Mouse (Mus musculus) gastrocnemius, adult 2 months (tissue): ENCODE results near the gene Elmo1. TPM values are rescaled to one million over a fixed set of nuclear protein-coding genes. Genes with fewer than 3 reads are reported as not detected.

Source experiments
- DNase-seq: peaks from one replicate; pipeline ENCODE4 v3.0.0; 2022
- H3K27ac ChIP-seq: fragments of 200-600 bp; 2 replicates; pipeline ENCODE4 v1.8.1; 2022; ENCODE audit warnings: mild to moderate bottlenecking
- H3K4me3 ChIP-seq: fragments of 200-600 bp; 2 replicates; pipeline ENCODE4 v1.8.1; 2022; ENCODE audit warnings: mild to moderate bottlenecking, moderate library complexity
- CTCF ChIP-seq: fragments of 200-600 bp; IDR thresholded peaks from 2 replicates; pipeline ENCODE4 v1.8.1; 2022; ENCODE audit warnings: antibody characterized with exemption, mild to moderate bottlenecking, moderate library complexity
- intact Hi-C: fragments of 180-260 bp; cut with DNase I; formaldehyde crosslinking; loops from one replicate; pipeline ENCODE4 v1.15.1; 2025
- total RNA-seq, 2 experiments: library from RNA; stranded (reverse); gene quantifications; 2 replicates each; pipeline ENCODE4 v1.2.3; 2021

The Elmo1 gene
- total RNA-seq, 2 experiments from 2014 or later: 4.1 to 4.3 TPM

DNA sequence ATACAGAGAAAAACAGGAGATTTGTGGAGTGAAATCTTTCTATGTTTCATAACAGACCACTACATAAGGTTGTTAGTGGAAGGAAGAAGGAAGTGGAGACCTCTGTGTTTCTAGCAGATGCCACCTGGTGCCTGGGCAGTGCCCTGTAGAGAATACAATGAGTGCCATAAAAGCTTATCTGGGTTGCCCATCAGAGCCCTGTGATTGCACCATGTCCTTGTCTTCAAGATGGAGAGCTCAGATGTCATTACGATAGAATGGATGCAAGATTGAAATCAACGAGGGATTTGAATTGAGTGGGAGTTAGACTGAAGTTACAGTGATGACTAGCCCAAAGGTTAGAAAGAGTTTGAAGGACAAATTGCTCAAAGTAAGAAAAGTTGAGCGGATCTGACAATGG is 252.5 kb downstream of the Elmo1 start:
- Histone ChIP-seq H3K27ac (no peak overlapping the region), H3K4me3 (no peak overlapping the region)
- no peak for DNase-seq
- intact Hi-C loops: no loop called here
- TF ChIP-seq CTCF: no peak

DNA sequence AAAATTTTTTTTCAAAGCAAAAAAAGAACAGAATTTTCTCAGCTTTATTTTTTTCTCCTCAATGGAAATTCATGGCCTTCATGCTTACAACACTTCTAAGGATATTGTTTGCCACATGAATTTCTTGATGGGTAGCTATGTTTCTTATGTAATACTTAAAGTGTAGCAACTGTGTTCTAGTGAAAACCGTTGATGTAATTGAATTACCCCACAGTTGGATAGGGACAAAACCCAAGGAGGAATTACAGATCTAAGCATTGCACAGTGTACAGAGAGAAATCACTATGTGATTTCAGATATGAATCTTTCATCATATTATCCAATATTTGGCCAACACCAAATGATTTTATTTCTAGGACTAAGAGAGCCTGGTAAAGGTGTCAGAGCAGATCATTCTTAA is 259.4 kb downstream of the Elmo1 start:
- TF ChIP-seq CTCF: no peak
- Histone ChIP-seq H3K4me3 (no peak overlapping the region), H3K27ac (no peak overlapping the region)
- no peak for DNase-seq
- intact Hi-C loops: no loop called here

DNA sequence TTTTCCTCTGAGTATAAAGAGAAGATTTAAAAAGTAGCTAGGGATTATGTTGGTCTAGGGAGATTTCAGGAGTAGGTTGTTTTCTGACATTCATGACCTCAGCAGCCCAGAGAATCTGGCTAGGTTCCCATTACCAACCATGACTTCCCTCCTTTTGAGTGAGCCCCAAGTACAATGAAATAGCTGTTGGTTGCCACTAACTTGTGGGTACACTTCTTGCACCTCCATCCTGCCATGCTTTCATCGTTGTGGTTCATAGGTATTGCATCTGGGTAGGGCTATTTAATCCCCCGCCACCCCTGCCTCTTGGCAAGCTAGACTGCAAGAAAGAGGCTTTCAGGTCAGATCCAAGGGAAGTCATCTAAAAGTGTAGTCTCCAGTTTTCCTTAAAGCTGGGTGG is 262.2 kb downstream of the Elmo1 start:
- no peak for DNase-seq
- no peak for TF ChIP-seq CTCF
- Histone ChIP-seq H3K27ac (no peak overlapping the region), H3K4me3 (no peak overlapping the region)
- intact Hi-C loops: no loop called here

DNA sequence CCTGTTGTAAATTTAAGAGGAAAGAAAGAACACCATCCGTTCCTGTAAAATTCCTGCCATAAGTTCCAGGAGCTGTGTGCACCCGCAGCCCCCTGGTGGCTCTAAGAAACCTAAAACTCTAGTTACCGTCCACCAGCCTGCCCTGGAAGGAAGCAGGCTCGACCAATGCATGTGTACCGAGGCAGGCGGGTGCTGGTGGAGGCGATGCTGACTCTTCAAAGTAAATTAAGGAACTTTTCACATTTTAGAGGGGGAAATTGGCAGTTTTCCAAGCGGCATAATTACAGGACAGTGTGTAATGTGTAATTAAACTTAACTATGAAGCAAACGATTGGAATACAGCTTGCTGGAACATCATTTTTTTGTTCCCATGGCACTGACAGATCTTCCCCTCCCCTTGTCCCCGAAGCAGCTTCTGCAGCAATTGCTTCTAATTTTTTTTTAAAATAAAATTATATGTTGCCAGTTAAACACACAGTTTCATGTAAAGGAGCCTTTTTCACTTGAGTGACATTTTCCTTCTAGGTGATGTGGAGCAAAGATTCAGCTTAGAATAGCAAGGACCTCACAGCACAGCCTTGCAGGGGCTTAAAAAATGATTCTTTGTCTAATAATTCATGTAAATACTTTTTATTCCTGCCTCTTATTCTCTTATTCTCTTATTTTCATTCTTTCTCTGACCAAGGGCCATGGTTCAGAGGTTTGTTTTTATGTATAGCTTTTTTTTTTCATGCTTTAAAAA is 263.6 kb downstream of the Elmo1 start:
- intact Hi-C loops: no loop called here
- 0 out of 2 replicates have a peak, but pooled peaks have one; percentile 1 for TF ChIP-seq CTCF
- no peak for DNase-seq
- Histone ChIP-seq H3K4me3 (no peak overlapping the region), H3K27ac (no peak overlapping the region)

- no peak for TF ChIP-seq CTCF
- Histone ChIP-seq H3K4me3 (no peak overlapping the region), H3K27ac (no peak overlapping the region)
- DNase-seq: peak; percentile 27
- intact Hi-C loops: no loop called here
Observed at GRCm38 (mm10) chr13:20354604-20354999, 264.2 kb downstream of the Elmo1 start.

GRCm38 (mm10) chr13:20362541-20362940 is 272.1 kb downstream of the Elmo1 start:
- intact Hi-C loops: no loop called here
- TF ChIP-seq CTCF: no peak
- DNase-seq: no peak
- H3K4me3 ChIP-seq: no peak overlapping the region
- no peak overlapping the region for H3K27ac ChIP-seq

- no peak overlapping the region for H3K4me3 ChIP-seq
- no peak for TF ChIP-seq CTCF
- H3K27ac ChIP-seq: no peak overlapping the region
- DNase-seq: no peak
- intact Hi-C loops: no loop called here
Observed at GRCm38 (mm10) chr13:20365828-20366593, 275.6 kb downstream of the Elmo1 start.

- TF ChIP-seq CTCF: no peak
- H3K4me3 ChIP-seq: no peak overlapping the region
- no peak for DNase-seq
- intact Hi-C loops: no loop called here
- H3K27ac ChIP-seq: no peak overlapping the region
Observed at GRCm38 (mm10) chr13:20370036-20370802, 279.8 kb downstream of the Elmo1 start.

DNA sequence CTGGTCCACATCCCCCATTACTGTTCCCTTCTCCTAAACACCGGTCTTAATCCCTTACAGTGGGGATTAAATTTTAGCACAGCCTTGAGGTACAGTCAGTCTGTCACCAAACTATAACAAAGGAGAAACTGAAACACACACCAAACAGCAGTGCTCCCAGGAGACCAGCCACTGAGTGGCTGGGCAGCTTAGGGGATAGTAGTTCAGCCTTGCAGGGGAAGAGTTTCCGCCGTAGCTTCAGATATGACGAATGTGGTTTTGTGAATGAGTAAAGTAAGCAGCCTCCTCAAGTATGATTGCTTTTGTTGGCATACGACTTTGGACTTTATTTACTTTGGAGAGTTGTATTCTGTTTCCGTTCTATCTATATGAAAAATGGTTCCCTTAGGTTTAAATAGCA is 281.1 kb downstream of the Elmo1 start:
- no peak overlapping the region for H3K4me3 ChIP-seq
- intact Hi-C loops: no loop called here
- DNase-seq: no peak
- no peak overlapping the region for H3K27ac ChIP-seq
- TF ChIP-seq CTCF: no peak

DNA sequence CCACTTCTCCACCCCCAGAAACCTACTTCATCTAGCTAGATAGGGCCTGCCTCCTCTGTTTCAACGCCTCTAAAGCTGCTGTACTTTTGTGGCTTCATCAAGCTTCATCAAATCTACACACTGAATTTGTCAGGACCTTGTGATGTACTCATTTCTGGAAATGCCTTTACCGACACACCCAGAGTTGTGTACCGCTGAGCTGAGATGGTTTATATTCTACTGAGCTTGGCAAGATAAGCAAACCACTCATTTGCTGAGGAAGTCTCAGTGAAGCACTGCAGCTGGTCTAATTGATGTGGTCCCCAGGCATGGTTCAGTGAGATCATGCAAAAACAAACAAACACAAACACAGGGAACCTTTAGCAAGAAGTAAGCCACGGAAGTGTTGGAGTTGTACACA is 281.9 kb downstream of the Elmo1 start:
- TF ChIP-seq CTCF: no peak
- intact Hi-C loops: no loop called here
- no peak overlapping the region for H3K27ac ChIP-seq
- no peak overlapping the region for H3K4me3 ChIP-seq
- DNase-seq: no peak

GRCm38 (mm10) chr13:20378869-20379268 is 288.5 kb downstream of the Elmo1 start:
- no peak for DNase-seq
- no peak overlapping the region for H3K27ac ChIP-seq
- TF ChIP-seq CTCF: no peak
- intact Hi-C loops: no loop called here
- no peak overlapping the region for H3K4me3 ChIP-seq

GRCm38 (mm10) chr13:20383875-20384274 is 293.5 kb downstream of the Elmo1 start:
- Histone ChIP-seq H3K4me3 (no peak overlapping the region), H3K27ac (peak overlapping the region; percentile 49; the same call in 1 of the 2 replicates)
- TF ChIP-seq CTCF: no peak
- intact Hi-C loops: no loop called here
- DNase-seq: no peak

DNA sequence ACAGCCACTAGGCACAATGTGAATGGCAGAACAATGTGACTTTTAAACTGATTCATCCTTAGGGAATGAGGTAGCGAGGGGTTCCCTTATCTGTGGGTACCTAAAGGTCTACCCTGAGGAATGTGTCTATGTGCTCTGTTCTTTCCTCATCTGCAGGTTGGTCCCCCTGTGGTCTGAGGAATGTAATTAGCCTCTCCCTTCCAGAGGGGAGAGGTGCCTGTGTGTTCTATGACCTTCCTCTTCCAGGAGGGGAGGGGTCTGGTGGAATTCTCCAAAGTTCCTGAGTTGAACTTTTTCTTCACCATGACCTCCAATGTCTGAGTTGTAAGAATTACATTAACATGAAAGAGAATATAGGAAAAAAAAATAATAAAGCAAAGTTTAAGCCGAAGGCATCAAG is 294.4 kb downstream of the Elmo1 start:
- Histone ChIP-seq H3K4me3 (no peak overlapping the region), H3K27ac (no peak overlapping the region)
- no peak for DNase-seq
- intact Hi-C loops: no loop called here
- no peak for TF ChIP-seq CTCF
